Mouse (Mus musculus) G1E (cell line): ENCODE data around the gene Mt4.

ENCODE experiments used
- CTCF ChIP-seq: IDR thresholded peaks from 2 replicates; pipeline ENCODE4 v1.5.1; 2012; ENCODE audit warnings: low read depth, low read length, inconsistent platforms, mixed read lengths
- GATA1 ChIP-seq: IDR thresholded peaks from 2 replicates; pipeline ENCODE4 v1.6.1; 2012; ENCODE audit warnings: borderline replicate concordance, low read length, inconsistent platforms, mixed read lengths

DNA sequence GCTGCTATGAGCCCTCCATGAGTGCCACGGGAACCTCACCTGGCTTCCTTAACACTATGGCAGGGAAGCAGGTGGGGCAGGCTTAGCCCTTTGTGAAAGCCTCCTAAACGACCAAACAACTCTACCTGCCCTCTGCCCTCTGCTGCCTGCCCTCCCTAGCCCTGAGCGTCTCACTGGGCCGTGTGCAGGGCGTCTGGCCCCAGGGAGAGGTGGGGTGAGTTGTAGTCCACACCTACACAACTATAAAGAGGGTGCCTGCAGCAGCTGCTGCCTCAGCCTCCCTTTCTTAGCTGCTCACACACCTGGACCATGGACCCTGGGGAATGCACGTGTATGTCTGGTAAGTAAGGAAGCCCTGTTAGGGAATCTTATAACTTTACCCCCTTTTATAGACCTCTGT lies at the start of gene Mt4:
- TF ChIP-seq CTCF (no peak), GATA1 (no peak)
